ENCODE assay signal across 12 mouse cellular contexts in genomic region chr3:41010701-41011100, GRCm38 (mm10).
"Had no signal": no experiment of that assay in that cellular context is flagged by ENCODE, and none has a peak within 500 bp of the region (broad histone marks: within the 10 kb centered on the region; RNA-seq: fewer than 3 reads in every experiment).

No protein-coding gene starts in this region.

- DNase-seq: lung, embryonic 14.5 days; lung, postnatal 10 days; lung, postnatal 4 days; midbrain, embryonic 14.5 days; retina, postnatal 1 day; right cerebral cortex, adult 18-20 months; right cerebral cortex, postnatal 25 days; right cerebral cortex, postnatal 4 days; spleen, adult 18-20 months; thymus, adult 18-20 months; thymus, postnatal 14 days; thymus, postnatal 36 days had no signal
